Mouse (Mus musculus) stomach, postnatal 0 days (tissue): ENCODE measurements around the gene Ncapd3.

ENCODE experiments used
- CTCF ChIP-seq: IDR thresholded peaks from 2 replicates; pipeline ENCODE4 v1.5.1; 2016; ENCODE audit warnings: antibody characterized with exemption, low read depth, mild to moderate bottlenecking, moderate library complexity
- EP300 ChIP-seq: optimal IDR thresholded peaks from 2 replicates; pipeline ENCODE3; 2016; ENCODE audit warnings: antibody characterized with exemption

- TF ChIP-seq CTCF: no peak
- no peak for TF ChIP-seq EP300
Observed at GRCm38 (mm10) chr9:27058341-27058740, 28.4 kb downstream of the Ncapd3 start.
